Mouse (Mus musculus): Measurements from ENCODE around the gene Spdye4a.

DNA sequence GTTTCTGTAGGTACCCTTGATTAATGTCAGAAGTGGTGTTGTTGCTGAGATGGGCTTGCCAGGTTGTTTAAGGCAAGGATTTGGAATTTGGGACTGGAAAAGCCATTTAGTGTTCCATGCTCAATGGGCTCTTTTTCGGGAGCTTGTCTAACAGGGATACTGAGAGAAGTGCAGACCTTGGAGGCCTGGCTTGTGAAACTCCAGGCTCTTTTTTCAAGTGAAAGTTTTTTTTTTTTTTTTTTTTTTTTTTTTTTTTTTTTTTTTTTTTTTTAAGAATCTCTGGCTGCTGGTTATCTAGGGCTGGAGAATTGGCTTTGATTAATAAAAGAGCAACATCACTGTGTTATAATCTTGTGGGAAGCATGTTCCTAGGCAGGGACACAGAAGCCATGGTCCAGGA is 4.4 kb downstream of the Spdye4a start:
- TF ChIP-seq CTCF (IDR thresholded peaks at IDR 0.05; ENCODE audit: low read depth) (no peak), EP300 (IDR thresholded peaks at IDR 0.05; ENCODE audit: low read depth) (no peak)
